Mouse (Mus musculus): ENCODE measurements around the gene Iqsec1. TPM values are rescaled to one million over a fixed set of nuclear protein-coding genes. Genes with fewer than 3 reads are reported as not detected.

The Iqsec1 gene
- total and polyA plus RNA-seq, 3 experiments: 17.0 to 90.4 (median 83.5) TPM

GRCm38 (mm10) chr6:90950936-90951335, 37.5 kb downstream of the Iqsec1 start:
- Histone ChIP-seq H3K4me1 (ENCODE audit: control insufficient read depth in 1 of 2, insufficient read depth in 2 of 2) (no peaks in the 10 kb centered on the region), H3K79me2 (replicated peaks; ENCODE audit: control insufficient read depth, extremely low read depth, insufficient read depth, poor library complexity, severe bottlenecking) (no peaks in the 10 kb centered on the region), H3K27me3 (replicated peaks) (peaks cover 63% of the 10 kb centered on the region), H3K4me3 (replicated peaks in 1 of 3; ENCODE audit: low read depth in 2 of 3, low read length in 2 of 3, poor library complexity in 1 of 3) (no peak overlapping the region), H3K9ac (ENCODE audit: insufficient read depth, low read depth) (no peak overlapping the region), H3K9me3 (replicated peaks; ENCODE audit: low read length) (no peaks in the 10 kb centered on the region), H3K27ac (ENCODE audit: insufficient read depth, low read depth) (no peak overlapping the region), H3K4me2 (ENCODE audit: insufficient read depth, low read depth, poor library complexity, severe bottlenecking) (no peak overlapping the region), H3K36me3 (replicated peaks in 1 of 2; ENCODE audit: control insufficient read depth in 1 of 2, insufficient read depth in 1 of 2, low read length in 1 of 2) (no peaks in the 10 kb centered on the region)
- in situ Hi-C loops (cut with MboI; ENCODE audit: low pct_ligation_motif_present, low pct_unique_long_range_greater_than_20kb, low sequenced_read_pairs) (no loop called here), dilution Hi-C loops (cut with MboI; ENCODE audit: extremely low pct_ligation_motif_present, extremely low pct_unique_long_range_greater_than_20kb, low sequenced_read_pairs) (no loop called here)
- TF ChIP-seq BHLHE40 (IDR thresholded peaks at IDR 0.05; ENCODE audit: low read depth, low read length) (no peak), USF1 (IDR thresholded peaks at IDR 0.05; ENCODE audit: low read depth, low read length) (no peak), SIN3A (IDR thresholded peaks at IDR 0.05; ENCODE audit: low read length) (no peak), RCOR1 (conservative IDR thresholded peaks at IDR 0.05; ENCODE audit: low read depth, low read length) (no peak), SMC3 (IDR thresholded peaks at IDR 0.05; ENCODE audit: low read depth, low read length) (no peak), POLR2A (IDR thresholded peaks at IDR 0.05; ENCODE audit: low read depth, low read length) (no peak), POLR2AphosphoS2 (IDR thresholded peaks at IDR 0.05; ENCODE audit: low read depth, low read length) (no peak), ZC3H11A (IDR thresholded peaks at IDR 0.05; ENCODE audit: low read depth, low read length) (no peak), CHD2 (IDR thresholded peaks at IDR 0.05; ENCODE audit: low read length) (no peak), MEF2A (IDR thresholded peaks at IDR 0.05; ENCODE audit: borderline replicate concordance, low read depth, low read length) (no peak)
- no peak for DNase-seq (ENCODE audit: extremely low read depth)

GRCm38 (mm10) chr6:90948097-90948496, 40.4 kb downstream of the Iqsec1 start:
- H3K36me3 ChIP-seq (replicated peaks in 1 of 2; ENCODE audit: control insufficient read depth in 1 of 2, insufficient read depth in 1 of 2, low read length in 1 of 2): no peaks in the 10 kb centered on the region
- no peaks in the 10 kb centered on the region for H3K79me2 ChIP-seq (replicated peaks; ENCODE audit: control insufficient read depth, extremely low read depth, insufficient read depth, poor library complexity, severe bottlenecking)
- no peaks in the 10 kb centered on the region for H3K9me3 ChIP-seq (replicated peaks; ENCODE audit: low read length)
- in situ Hi-C loops (cut with MboI; ENCODE audit: low pct_ligation_motif_present, low pct_unique_long_range_greater_than_20kb, low sequenced_read_pairs): no loop called here
- TF ChIP-seq EP300 (IDR thresholded peaks at IDR 0.05; ENCODE audit: low read length) (no peak), JUN (IDR thresholded peaks at IDR 0.05; ENCODE audit: insufficient read depth, low read depth, low read length) (no peak), USF2 (conservative IDR thresholded peaks at IDR 0.05; ENCODE audit: low read depth, low read length) (no peak), ZMIZ1 (IDR thresholded peaks at IDR 0.05; ENCODE audit: low read depth, low read length) (no peak)
- DNase-seq (ENCODE audit: extremely low read depth): no peak
- peaks cover 70% of the 10 kb centered on the region for H3K27me3 ChIP-seq (replicated peaks)
- H3K4me1 ChIP-seq (ENCODE audit: control insufficient read depth in 1 of 2, insufficient read depth in 2 of 2): no peaks in the 10 kb centered on the region
- no peak overlapping the region for H3K27ac ChIP-seq (ENCODE audit: insufficient read depth, low read depth)
- H3K4me3 ChIP-seq (replicated peaks in 1 of 3; ENCODE audit: low read depth in 2 of 3, low read length in 2 of 3, poor library complexity in 1 of 3): no peak overlapping the region
- H3K9ac ChIP-seq (ENCODE audit: insufficient read depth, low read depth): no peak overlapping the region
- no peak overlapping the region for H3K4me2 ChIP-seq (ENCODE audit: insufficient read depth, low read depth, poor library complexity, severe bottlenecking)
- dilution Hi-C loops (cut with MboI; ENCODE audit: extremely low pct_ligation_motif_present, extremely low pct_unique_long_range_greater_than_20kb, low sequenced_read_pairs): no loop called here

GRCm38 (mm10) chr6:90945560-90946230, 42.8 kb downstream of the Iqsec1 start:
- no peaks in the 10 kb centered on the region for H3K9me3 ChIP-seq (replicated peaks; ENCODE audit: low read length)
- no peak overlapping the region for H3K27ac ChIP-seq (ENCODE audit: insufficient read depth, low read depth)
- H3K4me3 ChIP-seq (replicated peaks in 1 of 3; ENCODE audit: low read depth in 2 of 3, low read length in 2 of 3, poor library complexity in 1 of 3): no peak overlapping the region
- TF ChIP-seq JUND (conservative IDR thresholded peaks at IDR 0.05; ENCODE audit: low read depth, low read length): no peak
- TF ChIP-seq ZMIZ1 (IDR thresholded peaks at IDR 0.05; ENCODE audit: low read depth, low read length): no peak
- no peak for TF ChIP-seq RAD21 (IDR thresholded peaks at IDR 0.05; ENCODE audit: low read depth, low read length)
- no peak for TF ChIP-seq MYC (IDR thresholded peaks at IDR 0.05; ENCODE audit: low read depth, low read length)
- no peak for TF ChIP-seq ZC3H11A (IDR thresholded peaks at IDR 0.05; ENCODE audit: low read depth, low read length)
- TF ChIP-seq RCOR1 (conservative IDR thresholded peaks at IDR 0.05; ENCODE audit: low read depth, low read length): no peak
- no peak for TF ChIP-seq TCF12 (IDR thresholded peaks at IDR 0.05; ENCODE audit: low read depth, low read length)
- TF ChIP-seq SMC3 (IDR thresholded peaks at IDR 0.05; ENCODE audit: low read depth, low read length): no peak
- no peak for TF ChIP-seq KAT2A (IDR thresholded peaks at IDR 0.05; ENCODE audit: insufficient replicate concordance, low read length)
- no peak for TF ChIP-seq TBP (conservative IDR thresholded peaks at IDR 0.05; ENCODE audit: low read depth, low read length)
- no peak for TF ChIP-seq USF1 (IDR thresholded peaks at IDR 0.05; ENCODE audit: low read depth, low read length)
- TF ChIP-seq E2F4 (IDR thresholded peaks at IDR 0.05; ENCODE audit: insufficient replicate concordance, low read depth, low read length): no peak
- no peak for TF ChIP-seq JUN (IDR thresholded peaks at IDR 0.05; ENCODE audit: insufficient read depth, low read depth, low read length)
- no peak for TF ChIP-seq IRF4 (IDR thresholded peaks at IDR 0.05; ENCODE audit: low read depth, low read length)
- in situ Hi-C loops (cut with MboI; ENCODE audit: low pct_ligation_motif_present, low pct_unique_long_range_greater_than_20kb, low sequenced_read_pairs): no loop called here
- H3K4me2 ChIP-seq (ENCODE audit: insufficient read depth, low read depth, poor library complexity, severe bottlenecking): no peak overlapping the region
- no peaks in the 10 kb centered on the region for H3K36me3 ChIP-seq (replicated peaks in 1 of 2; ENCODE audit: control insufficient read depth in 1 of 2, insufficient read depth in 1 of 2, low read length in 1 of 2)
- dilution Hi-C loops (cut with MboI; ENCODE audit: extremely low pct_ligation_motif_present, extremely low pct_unique_long_range_greater_than_20kb, low sequenced_read_pairs): no loop called here
- no peaks in the 10 kb centered on the region for H3K4me1 ChIP-seq (ENCODE audit: control insufficient read depth in 1 of 2, insufficient read depth in 2 of 2)
- no peaks in the 10 kb centered on the region for H3K79me2 ChIP-seq (replicated peaks; ENCODE audit: control insufficient read depth, extremely low read depth, insufficient read depth, poor library complexity, severe bottlenecking)
- DNase-seq (ENCODE audit: extremely low read depth): no peak
- peaks cover 68% of the 10 kb centered on the region for H3K27me3 ChIP-seq (replicated peaks)
- no peak overlapping the region for H3K9ac ChIP-seq (ENCODE audit: insufficient read depth, low read depth)
